Mouse (Mus musculus) layer of hippocampus, adult 2 months (tissue): ENCODE data around the gene Htt. TPM values are rescaled to one million over a fixed set of nuclear protein-coding genes. Genes with fewer than 3 reads are reported as not detected.
"Not testable (repeated sequence)": the region's sequence is repeated elsewhere in the genome, so short reads cannot be mapped to it uniquely, and the experiment has no call there.

Experiments used
- DNase-seq, 2 experiments: peaks; one replicate each; pipeline ENCODE4 v3.0.0; 2022; ENCODE audit warnings: low spot score in 2 of 2
- H3K27ac ChIP-seq: fragments of 200-600 bp; 2 replicates; pipeline ENCODE4 v1.8.1; 2022
- H3K4me3 ChIP-seq: fragments of 200-600 bp; 2 replicates; pipeline ENCODE4 v1.8.1; 2022; ENCODE audit warnings: mild to moderate bottlenecking
- CTCF ChIP-seq: fragments of 200-600 bp; conservative IDR thresholded peaks from 2 replicates; pipeline ENCODE4 v1.8.1; 2022; ENCODE audit warnings: antibody characterized with exemption, mild to moderate bottlenecking, moderate library complexity
- total RNA-seq, 2 experiments: library from RNA; stranded (reverse); gene quantifications; 2 replicates each; pipeline ENCODE4 v1.2.3; 2021

Gene Htt
- total RNA-seq, 2 experiments from 2014 or later: 78.2 to 83.5 TPM

DNA sequence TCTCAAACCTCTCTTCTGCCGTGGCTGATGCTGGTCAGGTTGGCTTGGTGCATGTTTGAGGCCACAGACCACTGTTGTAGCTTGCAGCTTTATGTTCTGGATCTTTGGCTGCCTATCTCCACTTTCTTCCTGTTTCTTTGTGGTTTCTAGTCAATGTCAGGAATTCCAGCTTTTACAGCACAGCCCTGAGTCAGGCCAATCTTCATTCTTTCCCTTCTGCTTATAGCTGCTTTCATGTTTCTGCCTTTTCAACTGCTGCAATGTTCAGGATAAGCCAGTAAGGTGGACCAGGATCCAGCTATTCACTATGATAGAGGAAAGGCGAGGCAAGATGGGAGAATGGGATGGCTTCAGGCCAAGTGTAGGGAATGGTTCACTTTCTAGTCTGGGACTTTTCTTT, 29.6 kb downstream of the Htt start:
- no peak for DNase-seq
- no peak for TF ChIP-seq CTCF

DNA sequence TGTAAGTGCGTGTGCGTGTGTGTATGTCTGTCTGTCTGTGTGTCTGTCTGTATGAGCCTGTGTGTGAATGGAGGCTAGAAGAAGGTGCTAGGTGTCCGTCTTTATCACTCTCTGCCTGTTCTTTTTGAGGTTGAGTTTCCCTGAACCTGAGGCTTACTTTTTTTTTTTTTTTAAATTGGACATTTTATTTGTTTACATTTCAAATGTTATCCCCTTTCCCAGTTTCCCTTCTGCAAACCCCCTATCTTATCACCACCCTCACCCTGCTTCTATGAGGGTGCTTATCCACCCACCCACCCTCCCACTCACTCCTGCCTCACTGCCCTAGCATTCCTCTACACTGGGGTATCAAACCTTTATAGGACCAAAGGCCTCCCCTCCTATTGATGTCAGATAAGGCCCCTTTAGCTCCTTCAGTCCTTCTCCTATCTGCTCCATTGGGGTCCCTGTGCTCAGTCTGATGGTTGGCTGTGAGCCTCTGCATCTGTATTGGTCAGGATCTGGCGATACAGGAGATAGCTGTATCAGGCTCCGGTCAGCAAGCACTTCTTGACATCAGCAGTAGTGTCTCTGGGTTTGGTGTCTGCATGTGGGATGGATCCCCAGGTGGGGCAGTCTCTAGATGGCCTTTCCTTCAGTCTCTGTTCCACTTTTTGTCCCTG, 38.9 kb downstream of the Htt start:
- no peak overlapping the region for H3K4me3 ChIP-seq
- no peak for DNase-seq
- no peak overlapping the region for H3K27ac ChIP-seq
- no peak for TF ChIP-seq CTCF

More for the DNA sequence above, 29.6 kb downstream of the Htt start:
- no peak overlapping the region for H3K4me3 ChIP-seq
- no peak overlapping the region for H3K27ac ChIP-seq

DNA sequence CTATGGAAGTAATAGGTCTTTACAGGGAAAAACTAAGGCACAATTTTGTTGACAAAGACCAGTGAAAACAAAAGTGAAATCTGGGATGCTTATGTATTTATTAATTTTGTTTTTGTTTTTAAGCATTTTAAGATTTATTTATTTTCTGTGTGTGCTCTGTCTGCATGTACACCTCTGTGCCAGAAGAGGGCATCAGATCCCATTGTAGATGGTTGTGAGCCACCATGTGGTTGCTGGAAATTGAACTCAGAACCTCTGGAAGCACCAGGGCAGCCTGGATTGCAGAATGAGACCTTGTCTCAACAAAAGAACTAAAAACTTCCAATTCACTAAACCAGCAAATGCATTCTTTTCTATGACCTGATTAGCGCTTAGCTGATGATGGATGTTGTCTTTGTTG, 44.5 kb downstream of the Htt start:
- Histone ChIP-seq H3K4me3 (no peak overlapping the region), H3K27ac (no peak overlapping the region)
- peak; percentile 64 for TF ChIP-seq CTCF
- no peak for DNase-seq

DNA sequence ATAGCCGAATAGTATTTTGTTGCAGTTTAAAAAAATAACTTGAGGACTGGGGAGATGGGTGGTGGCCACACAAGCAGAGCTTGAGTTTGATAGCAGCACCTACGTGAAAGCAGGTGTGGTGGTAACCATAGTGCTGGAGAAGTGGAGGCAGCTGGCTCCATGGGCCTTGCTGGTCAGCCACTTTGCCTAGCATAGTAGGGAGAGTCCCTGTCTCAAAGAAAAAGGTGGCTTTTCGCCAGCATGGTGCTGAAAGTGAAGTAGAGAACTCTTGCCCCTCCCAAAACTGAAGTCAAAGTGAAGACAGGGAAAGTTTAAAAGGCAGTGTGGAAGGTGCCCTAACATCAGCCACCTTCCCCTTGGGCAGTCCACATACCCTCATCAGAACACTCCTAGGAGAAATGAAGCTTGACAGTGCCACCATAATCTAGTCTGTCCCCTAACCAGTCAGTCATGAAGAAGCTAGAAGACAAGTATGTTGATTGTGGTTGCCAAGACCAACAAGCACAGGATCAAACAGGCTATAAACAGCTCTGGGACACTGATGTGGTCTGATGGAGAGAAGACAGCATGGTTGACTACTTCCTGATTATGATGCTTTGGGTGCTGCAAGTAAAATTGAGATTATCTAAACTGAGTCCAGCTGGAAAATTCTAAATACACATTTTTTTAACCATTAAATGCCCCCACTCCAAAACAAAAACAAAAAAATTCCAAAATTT, 61.0 kb downstream of the Htt start:
- no peak for DNase-seq
- no peak overlapping the region for H3K27ac ChIP-seq
- no peak for TF ChIP-seq CTCF
- no peak overlapping the region for H3K4me3 ChIP-seq

DNA sequence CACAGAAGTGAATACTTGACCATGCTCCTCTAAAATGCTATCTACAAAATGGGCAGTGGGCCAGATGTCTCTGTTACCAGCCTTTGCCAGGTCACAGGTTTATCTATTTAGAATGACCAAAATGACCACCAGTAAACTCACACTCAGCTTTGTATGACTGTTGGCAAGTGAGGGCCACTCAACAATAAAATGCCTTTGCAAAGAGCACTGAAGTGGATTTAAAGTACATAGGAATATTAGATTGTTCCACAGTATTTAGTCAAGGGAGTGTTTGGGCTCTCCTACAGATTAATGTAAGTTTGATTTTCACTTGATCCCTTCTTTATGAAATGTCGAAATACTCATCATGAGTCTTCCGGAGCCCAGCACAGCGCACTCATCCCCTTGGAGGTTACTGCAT, 92.5 kb downstream of the Htt start:
- no peak for TF ChIP-seq CTCF
- no peak for DNase-seq
- no peak overlapping the region for H3K27ac ChIP-seq
- H3K4me3 ChIP-seq: no peak overlapping the region

DNA sequence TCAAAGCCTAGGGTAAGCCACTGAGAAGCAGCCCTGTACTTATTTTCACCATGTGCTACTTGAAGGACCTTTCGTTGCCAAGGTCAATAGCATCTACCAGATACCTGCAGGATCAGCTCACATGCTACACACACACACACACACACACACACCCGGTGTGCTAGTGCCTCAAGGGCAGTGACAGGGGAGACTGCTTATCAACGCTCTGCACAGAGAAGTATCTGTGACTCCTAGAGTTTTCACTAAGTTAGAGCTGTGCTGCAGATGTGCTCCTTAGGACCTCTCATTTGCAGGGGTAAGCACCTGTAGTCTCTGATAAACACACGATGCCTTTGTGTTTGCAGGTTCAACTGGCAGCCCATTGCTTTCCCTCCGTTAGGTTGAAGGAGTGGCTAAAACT, 103.8 kb downstream of the Htt start:
- TF ChIP-seq CTCF: no peak
- H3K4me3 ChIP-seq: no peak overlapping the region
- H3K27ac ChIP-seq: no peak overlapping the region
- DNase-seq: no peak

DNA sequence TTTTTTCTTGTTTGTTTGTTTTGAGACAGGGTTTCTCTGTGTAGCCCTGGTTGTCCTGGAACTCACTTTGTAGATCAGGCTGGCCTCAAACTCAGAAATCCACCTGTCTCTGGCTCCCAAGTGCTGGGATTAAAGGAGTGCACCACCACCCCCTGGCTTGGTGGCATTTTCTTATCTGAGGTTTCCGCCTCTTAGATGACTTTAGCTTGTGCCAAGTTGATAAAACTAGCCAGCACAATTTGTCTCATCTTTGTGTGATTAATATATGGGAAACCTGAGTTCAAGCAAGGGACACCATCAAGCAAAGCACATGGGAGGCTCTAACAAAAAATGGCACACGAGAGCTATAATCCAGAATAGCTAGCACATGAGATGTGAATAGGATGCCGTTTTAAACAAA, 118.8 kb downstream of the Htt start:
- not testable (repeated sequence) for H3K4me3 ChIP-seq, DNase-seq, H3K27ac ChIP-seq

DNA sequence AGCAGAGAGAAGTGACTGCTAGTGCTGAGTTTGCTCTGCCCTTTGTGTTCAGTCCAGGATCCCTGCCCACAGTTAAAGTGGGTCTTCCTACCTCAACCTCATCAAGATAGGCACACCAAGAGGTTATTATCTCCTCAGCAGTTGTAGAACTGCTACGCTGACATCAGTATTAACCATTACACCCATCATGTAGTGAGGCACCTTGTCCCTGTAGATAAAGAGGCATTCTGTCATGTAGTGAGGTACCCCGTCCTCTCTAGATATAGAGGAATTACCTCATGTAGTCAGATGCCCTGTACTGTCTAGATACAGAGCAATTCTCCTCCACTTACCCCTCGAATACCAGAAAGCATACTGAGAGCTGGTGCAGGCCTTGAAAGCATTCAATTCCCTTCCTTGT, 119.5 kb downstream of the Htt start:
- H3K27ac ChIP-seq: no peak overlapping the region
- no peak overlapping the region for H3K4me3 ChIP-seq
- no peak for DNase-seq
- no peak for TF ChIP-seq CTCF

DNA sequence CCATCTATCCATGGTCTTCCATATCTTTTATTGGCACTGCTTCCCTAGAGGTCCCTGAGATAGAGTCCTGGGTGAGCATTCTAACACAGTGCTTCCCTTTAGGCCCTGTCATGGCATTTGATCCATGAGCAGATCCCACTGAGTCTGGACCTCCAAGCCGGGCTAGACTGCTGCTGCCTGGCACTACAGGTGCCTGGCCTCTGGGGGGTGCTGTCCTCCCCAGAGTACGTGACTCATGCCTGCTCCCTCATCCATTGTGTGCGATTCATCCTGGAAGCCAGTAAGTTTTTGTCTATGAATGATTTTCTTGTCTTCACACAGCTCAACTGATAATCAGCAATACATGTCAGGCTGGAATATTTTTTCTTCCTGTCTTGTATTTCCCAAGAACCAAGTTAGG, 123.7 kb downstream of the Htt start:
- no peak overlapping the region for H3K4me3 ChIP-seq
- H3K27ac ChIP-seq: no peak overlapping the region
- no peak for DNase-seq
- peak; percentile 69 for TF ChIP-seq CTCF

DNA sequence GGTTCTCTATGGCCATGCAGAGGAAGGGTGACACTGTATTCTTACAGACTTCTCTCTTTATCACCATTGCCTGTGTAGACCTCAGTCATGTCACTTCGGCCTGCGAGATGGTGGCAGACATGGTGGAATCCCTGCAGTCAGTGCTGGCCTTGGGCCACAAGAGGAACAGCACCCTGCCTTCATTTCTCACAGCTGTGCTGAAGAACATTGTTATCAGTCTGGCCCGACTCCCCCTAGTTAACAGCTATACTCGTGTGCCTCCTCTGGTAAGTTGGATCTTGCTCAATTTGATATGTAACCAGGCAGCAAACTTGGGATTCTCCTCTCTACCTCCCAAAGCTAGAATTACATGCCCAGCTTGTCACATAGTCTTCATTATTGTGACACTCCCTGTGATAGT, 127.7 kb downstream of the Htt start:
- DNase-seq: no peak
- H3K4me3 ChIP-seq: no peak overlapping the region
- no peak overlapping the region for H3K27ac ChIP-seq
- TF ChIP-seq CTCF: no peak

DNA sequence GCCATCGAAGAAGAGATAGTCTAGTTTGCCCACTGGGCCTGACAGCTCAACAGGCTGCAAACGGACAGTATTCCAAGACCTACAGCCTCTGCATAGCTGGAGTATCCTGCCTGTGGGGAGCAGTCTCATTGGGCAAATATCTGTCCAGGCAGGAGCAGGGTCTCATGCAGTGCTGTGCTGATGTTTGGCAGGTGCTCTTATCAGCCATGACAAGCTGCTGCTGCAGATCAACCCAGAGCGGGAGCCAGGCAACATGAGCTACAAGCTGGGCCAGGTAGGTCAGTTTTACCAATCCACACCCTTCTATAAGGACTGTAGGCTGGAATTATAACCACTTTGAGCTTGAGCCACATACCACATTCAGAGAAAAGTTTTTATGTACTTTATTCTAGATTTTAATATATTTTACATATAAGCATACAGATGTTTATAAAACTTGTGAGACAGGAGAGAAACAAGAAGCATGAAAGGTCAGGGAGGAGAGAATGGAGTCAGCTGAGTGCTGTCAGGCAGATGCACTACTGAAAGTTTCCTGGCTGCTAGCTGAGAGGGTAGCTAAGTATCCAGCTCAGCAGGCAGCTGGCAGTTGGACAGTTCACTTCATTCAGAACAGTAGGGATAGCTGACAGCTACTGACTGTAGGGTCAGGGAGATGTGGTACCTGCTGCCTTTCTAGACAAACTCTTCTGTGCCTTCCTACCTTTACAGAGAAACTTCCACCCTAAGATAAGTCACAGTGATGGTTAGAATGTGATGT, 135.3 kb downstream of the Htt start:
- TF ChIP-seq CTCF: no peak
- no peak for DNase-seq
- H3K27ac ChIP-seq: no peak overlapping the region
- no peak overlapping the region for H3K4me3 ChIP-seq

DNA sequence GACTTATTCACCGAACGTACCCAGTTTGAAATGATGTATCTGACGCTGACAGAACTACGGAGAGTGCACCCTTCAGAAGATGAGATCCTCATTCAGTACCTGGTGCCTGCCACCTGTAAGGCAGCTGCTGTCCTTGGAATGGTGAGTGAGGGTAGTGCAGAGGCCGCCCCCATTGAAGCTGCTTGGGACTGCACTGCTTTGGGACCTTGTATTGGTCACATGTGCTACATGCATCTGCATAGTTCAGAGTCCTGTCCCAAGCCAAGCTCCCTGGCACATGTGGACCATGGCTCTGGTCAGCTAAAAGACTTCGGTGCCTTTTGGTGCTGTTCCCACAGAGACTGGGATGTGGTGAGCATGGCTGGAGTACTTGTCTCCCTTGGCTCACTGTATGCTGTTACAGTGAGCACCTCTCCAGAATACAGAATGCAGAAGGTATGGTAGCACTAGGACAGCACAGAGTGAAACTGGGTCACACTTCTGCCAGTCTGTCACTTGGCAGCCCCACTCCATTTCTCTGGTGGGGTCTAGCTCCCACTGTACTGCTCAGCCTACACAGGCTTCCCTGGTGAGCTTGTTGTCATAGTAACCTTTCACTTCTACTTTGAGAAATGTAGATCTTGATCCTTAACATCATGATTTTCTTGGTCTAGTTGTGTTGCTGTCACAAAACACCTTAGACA, 138.4 kb downstream of the Htt start:
- Histone ChIP-seq H3K4me3 (no peak overlapping the region), H3K27ac (peak overlapping the region; percentile 51; the same call in 1 of the 2 replicates)
- no peak for TF ChIP-seq CTCF
- no peak for DNase-seq

DNA sequence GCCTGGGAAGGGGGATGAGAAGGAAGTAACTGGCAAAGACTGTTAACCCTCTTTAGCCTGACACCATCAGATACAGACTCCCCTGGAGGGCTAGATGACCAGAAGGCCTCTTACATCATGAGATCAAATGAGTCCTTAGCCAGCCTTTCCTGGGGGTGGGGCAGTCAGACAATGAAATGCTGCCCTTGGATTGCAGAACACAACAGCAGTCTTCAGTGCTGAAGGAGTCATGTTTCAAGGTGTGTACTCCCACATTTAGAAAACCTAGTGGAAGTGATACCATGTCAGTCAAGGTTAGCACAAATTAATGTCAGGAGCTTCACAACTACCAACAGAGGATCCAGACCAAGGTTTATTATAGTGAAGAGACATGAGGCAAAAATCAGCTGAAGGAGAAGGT, 140.8 kb downstream of the Htt start:
- Histone ChIP-seq H3K27ac (peak overlapping the region; percentile 49), H3K4me3 (no peak overlapping the region)
- DNase-seq: no peak
- no peak for TF ChIP-seq CTCF
